Mouse (Mus musculus): ENCODE results near the gene Isx. TPM values are rescaled to one million over a fixed set of nuclear protein-coding genes. Genes with fewer than 3 reads are reported as not detected.

Isx gene
- polyA plus RNA-seq (2014; fragmentation: Nextera tagmentation; extraction: Ambion mirVana), result 4.6 and 5.0 TPM in 2 replicates

- Histone ChIP-seq H3K27ac (ENCODE audit: low read length) (0 out of 2 replicates have a peak within 1 kb of the TSS, but pooled peaks have one; percentile 10), H3K27me3 (ENCODE audit: control insufficient read depth, insufficient read depth, low read length) (no peaks in the 10 kb centered on the region), H3K4me3 (ENCODE audit: low read depth, low read length) (no peak within 1 kb of the TSS), H3K9me3 (ENCODE audit: control insufficient read depth, low read depth, low read length) (no peaks in the 10 kb centered on the region), H3K4me2 (replicated peaks; ENCODE audit: low read depth, low read length) (0 out of 2 replicates have a peak within 1 kb of the TSS, but pooled peaks have one; percentile 5), H3K9ac (replicated peaks; ENCODE audit: low read depth, low read length) (no peak within 1 kb of the TSS), H3K36me3 (ENCODE audit: control insufficient read depth, insufficient read depth, low read length) (no peaks in the 10 kb centered on the region), H3K4me1 (ENCODE audit: control insufficient read depth, insufficient read depth, low read length) (no peaks in the 10 kb centered on the region; the same call in 1 of the 2 replicates)
- ATAC-seq (ENCODE audit: insufficient number of reproducible peaks, insufficient read depth, low FRiP score, low read depth), result no peak
- WGBS, result 71% methylated on average over 3 of the region's 3 CpGs
Observed at GRCm38 (mm10) chr8:74872940-74873339, at the start of gene Isx. Gene Isx, plus strand, starts transcription at chr8:74873173.

- no peaks in the 10 kb centered on the region for H3K4me1 ChIP-seq (ENCODE audit: control insufficient read depth, insufficient read depth, low read length)
- H3K27ac ChIP-seq (ENCODE audit: low read length), result no peak overlapping the region
- H3K9me3 ChIP-seq (ENCODE audit: control insufficient read depth, low read depth, low read length), result no peaks in the 10 kb centered on the region
- no peak overlapping the region for H3K9ac ChIP-seq (replicated peaks; ENCODE audit: low read depth, low read length)
- H3K4me3 ChIP-seq (ENCODE audit: low read depth, low read length), result no peak overlapping the region
- no peak overlapping the region for H3K4me2 ChIP-seq (replicated peaks; ENCODE audit: low read depth, low read length)
- 77% methylated on average over 3 of the region's 3 CpGs for WGBS
- H3K36me3 ChIP-seq (ENCODE audit: control insufficient read depth, insufficient read depth, low read length), result no peaks in the 10 kb centered on the region
- H3K27me3 ChIP-seq (ENCODE audit: control insufficient read depth, insufficient read depth, low read length), result no peaks in the 10 kb centered on the region
- ATAC-seq (ENCODE audit: insufficient number of reproducible peaks, insufficient read depth, low FRiP score, low read depth), result no peak
Observed at GRCm38 (mm10) chr8:74827689-74828088, 45.3 kb upstream of the Isx start.

GRCm38 (mm10) chr8:74831322-74831721 lies 41.7 kb upstream of the Isx start:
- Histone ChIP-seq H3K4me3 (ENCODE audit: low read depth, low read length) (no peak overlapping the region), H3K9ac (replicated peaks; ENCODE audit: low read depth, low read length) (no peak overlapping the region), H3K9me3 (ENCODE audit: control insufficient read depth, low read depth, low read length) (no peaks in the 10 kb centered on the region), H3K4me2 (replicated peaks; ENCODE audit: low read depth, low read length) (no peak overlapping the region), H3K36me3 (ENCODE audit: control insufficient read depth, insufficient read depth, low read length) (no peaks in the 10 kb centered on the region), H3K27me3 (ENCODE audit: control insufficient read depth, insufficient read depth, low read length) (no peaks in the 10 kb centered on the region), H3K27ac (ENCODE audit: low read length) (no peak overlapping the region), H3K4me1 (ENCODE audit: control insufficient read depth, insufficient read depth, low read length) (no peaks in the 10 kb centered on the region)
- ATAC-seq (ENCODE audit: insufficient number of reproducible peaks, insufficient read depth, low FRiP score, low read depth), result no peak
- 40% methylated on average over 5 of the region's 5 CpGs for WGBS

GRCm38 (mm10) chr8:74834246-74834645 lies 38.7 kb upstream of the Isx start:
- Histone ChIP-seq H3K36me3 (ENCODE audit: control insufficient read depth, insufficient read depth, low read length) (no peaks in the 10 kb centered on the region), H3K27me3 (ENCODE audit: control insufficient read depth, insufficient read depth, low read length) (no peaks in the 10 kb centered on the region), H3K4me1 (ENCODE audit: control insufficient read depth, insufficient read depth, low read length) (no peaks in the 10 kb centered on the region), H3K9ac (replicated peaks; ENCODE audit: low read depth, low read length) (no peak overlapping the region), H3K27ac (ENCODE audit: low read length) (no peak overlapping the region), H3K4me2 (replicated peaks; ENCODE audit: low read depth, low read length) (no peak overlapping the region), H3K9me3 (ENCODE audit: control insufficient read depth, low read depth, low read length) (no peaks in the 10 kb centered on the region), H3K4me3 (ENCODE audit: low read depth, low read length) (no peak overlapping the region)
- WGBS, result 66% methylated on average over 1 of the region's 1 CpGs
- ATAC-seq (ENCODE audit: insufficient number of reproducible peaks, insufficient read depth, low FRiP score, low read depth), result no peak

- 27% methylated on average over 12 of the region's 12 CpGs for WGBS
- ATAC-seq (ENCODE audit: insufficient number of reproducible peaks, insufficient read depth, low FRiP score, low read depth), result no peak
Observed at GRCm38 (mm10) chr8:74847376-74848048, 25.5 kb upstream of the Isx start.

GRCm38 (mm10) chr8:74848707-74849106 lies 24.3 kb upstream of the Isx start:
- Histone ChIP-seq H3K36me3 (ENCODE audit: control insufficient read depth, insufficient read depth, low read length) (no peaks in the 10 kb centered on the region), H3K4me3 (ENCODE audit: low read depth, low read length) (no peak overlapping the region), H3K27me3 (ENCODE audit: control insufficient read depth, insufficient read depth, low read length) (no peaks in the 10 kb centered on the region), H3K4me2 (replicated peaks; ENCODE audit: low read depth, low read length) (no peak overlapping the region), H3K4me1 (ENCODE audit: control insufficient read depth, insufficient read depth, low read length) (no peaks in the 10 kb centered on the region), H3K9ac (replicated peaks; ENCODE audit: low read depth, low read length) (no peak overlapping the region), H3K9me3 (ENCODE audit: control insufficient read depth, low read depth, low read length) (no peaks in the 10 kb centered on the region), H3K27ac (ENCODE audit: low read length) (no peak overlapping the region)
- ATAC-seq (ENCODE audit: insufficient number of reproducible peaks, insufficient read depth, low FRiP score, low read depth), result no peak
- WGBS, result 92% methylated on average over 1 of the region's 1 CpGs

More at GRCm38 (mm10) chr8:74847376-74848048, 25.5 kb upstream of the Isx start:
- no peak overlapping the region for H3K9ac ChIP-seq (replicated peaks; ENCODE audit: low read depth, low read length)
- no peaks in the 10 kb centered on the region for H3K27me3 ChIP-seq (ENCODE audit: control insufficient read depth, insufficient read depth, low read length)
- H3K27ac ChIP-seq (ENCODE audit: low read length), result no peak overlapping the region
- H3K9me3 ChIP-seq (ENCODE audit: control insufficient read depth, low read depth, low read length), result no peaks in the 10 kb centered on the region
- H3K4me1 ChIP-seq (ENCODE audit: control insufficient read depth, insufficient read depth, low read length), result no peaks in the 10 kb centered on the region
- H3K36me3 ChIP-seq (ENCODE audit: control insufficient read depth, insufficient read depth, low read length), result no peaks in the 10 kb centered on the region
- H3K4me2 ChIP-seq (replicated peaks; ENCODE audit: low read depth, low read length), result no peak overlapping the region
- H3K4me3 ChIP-seq (ENCODE audit: low read depth, low read length), result no peak overlapping the region

- no peak for ATAC-seq (ENCODE audit: insufficient number of reproducible peaks, insufficient read depth, low FRiP score, low read depth)
- no peak overlapping the region for H3K9ac ChIP-seq (replicated peaks; ENCODE audit: low read depth, low read length)
- H3K4me1 ChIP-seq (ENCODE audit: control insufficient read depth, insufficient read depth, low read length), result no peaks in the 10 kb centered on the region
- no peaks in the 10 kb centered on the region for H3K27me3 ChIP-seq (ENCODE audit: control insufficient read depth, insufficient read depth, low read length)
- H3K9me3 ChIP-seq (ENCODE audit: control insufficient read depth, low read depth, low read length), result no peaks in the 10 kb centered on the region
- H3K4me3 ChIP-seq (ENCODE audit: low read depth, low read length), result no peak overlapping the region
- no peak overlapping the region for H3K27ac ChIP-seq (ENCODE audit: low read length)
- H3K4me2 ChIP-seq (replicated peaks; ENCODE audit: low read depth, low read length), result no peak overlapping the region
- no peaks in the 10 kb centered on the region for H3K36me3 ChIP-seq (ENCODE audit: control insufficient read depth, insufficient read depth, low read length)
Observed at GRCm38 (mm10) chr8:74850971-74851370, 22.0 kb upstream of the Isx start.

- peak; percentile 42; the same call in 1 of the 2 replicates for ATAC-seq (ENCODE audit: insufficient number of reproducible peaks, insufficient read depth, low FRiP score, low read depth)
- 2% methylated on average over 3 of the region's 3 CpGs for WGBS
- H3K27me3 ChIP-seq (ENCODE audit: control insufficient read depth, insufficient read depth, low read length), result no peaks in the 10 kb centered on the region
Observed at GRCm38 (mm10) chr8:74851837-74852236, 21.1 kb upstream of the Isx start.

GRCm38 (mm10) chr8:74853488-74853887 lies 19.5 kb upstream of the Isx start:
- Histone ChIP-seq H3K27me3 (ENCODE audit: control insufficient read depth, insufficient read depth, low read length) (no peaks in the 10 kb centered on the region), H3K4me1 (ENCODE audit: control insufficient read depth, insufficient read depth, low read length) (no peaks in the 10 kb centered on the region), H3K4me3 (ENCODE audit: low read depth, low read length) (no peak overlapping the region), H3K9ac (replicated peaks; ENCODE audit: low read depth, low read length) (no peak overlapping the region), H3K36me3 (ENCODE audit: control insufficient read depth, insufficient read depth, low read length) (no peaks in the 10 kb centered on the region), H3K27ac (ENCODE audit: low read length) (no peak overlapping the region), H3K4me2 (replicated peaks; ENCODE audit: low read depth, low read length) (no peak overlapping the region), H3K9me3 (ENCODE audit: control insufficient read depth, low read depth, low read length) (no peaks in the 10 kb centered on the region)
- no peak for ATAC-seq (ENCODE audit: insufficient number of reproducible peaks, insufficient read depth, low FRiP score, low read depth)
- WGBS, result 27% methylated on average over 5 of the region's 5 CpGs

More at GRCm38 (mm10) chr8:74851837-74852236, 21.1 kb upstream of the Isx start:
- Histone ChIP-seq H3K4me3 (ENCODE audit: low read depth, low read length) (no peak overlapping the region), H3K4me1 (ENCODE audit: control insufficient read depth, insufficient read depth, low read length) (no peaks in the 10 kb centered on the region), H3K9ac (replicated peaks; ENCODE audit: low read depth, low read length) (no peak overlapping the region), H3K9me3 (ENCODE audit: control insufficient read depth, low read depth, low read length) (no peaks in the 10 kb centered on the region), H3K4me2 (replicated peaks; ENCODE audit: low read depth, low read length) (no peak overlapping the region), H3K27ac (ENCODE audit: low read length) (no peak overlapping the region), H3K36me3 (ENCODE audit: control insufficient read depth, insufficient read depth, low read length) (no peaks in the 10 kb centered on the region)

Data from stomach, embryonic 14.5 days (tissue).